Mouse (Mus musculus): ENCODE measurements around the gene Nudt22. TPM values are rescaled to one million over a fixed set of nuclear protein-coding genes. Genes with fewer than 3 reads are reported as not detected.

Gene Nudt22
- polyA plus RNA-seq, 1 experiment from 2014 or later = 40.8 TPM

DNA sequence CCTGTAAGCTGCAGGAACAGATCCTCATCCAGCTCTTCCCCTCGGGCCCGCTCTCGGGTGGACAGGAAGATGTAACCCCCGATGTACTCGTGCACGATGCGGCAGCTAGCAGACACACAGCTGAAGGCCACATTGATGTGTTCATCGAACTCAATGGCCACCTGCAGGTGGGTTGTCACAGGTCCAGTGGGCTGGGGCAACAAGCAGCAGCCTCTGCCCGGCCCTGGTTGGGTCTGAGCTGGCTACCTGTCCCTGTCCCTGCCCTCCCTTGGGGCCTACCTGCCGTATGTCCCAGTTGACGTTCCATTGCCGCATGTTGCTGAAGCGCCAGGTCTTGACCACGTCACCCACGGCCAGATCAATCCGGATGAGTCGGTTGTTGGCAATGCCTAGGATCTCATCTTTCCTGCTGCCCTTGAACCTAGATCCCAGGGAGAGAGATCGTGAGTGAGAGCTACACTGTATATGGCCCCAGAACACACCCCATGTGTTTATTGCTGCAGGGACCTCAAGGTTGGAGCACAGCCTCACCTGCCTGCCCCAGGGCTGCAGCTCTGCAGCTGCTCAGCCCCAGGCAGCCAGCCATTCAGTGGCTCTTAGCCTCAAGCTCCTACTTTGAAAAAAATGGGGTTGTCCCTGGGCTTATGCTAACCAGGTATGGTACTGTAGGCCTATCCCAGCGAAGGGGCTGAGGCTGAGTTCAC lies 3.6 kb upstream of the Nudt22 start:
- Histone ChIP-seq H3K4me3 (replicated peaks; ENCODE audit: low read depth, low read length) (no peak overlapping the region), H3K36me3 (ENCODE audit: insufficient read depth, low read length) (peaks cover 11% of the 10 kb centered on the region; the same call in 1 of the 2 replicates), H3K27me3 (ENCODE audit: insufficient read depth, low read length) (no peaks in the 10 kb centered on the region), H3K27ac (no peak overlapping the region), H3K4me1 (replicated peaks; ENCODE audit: insufficient read depth, low read length) (peaks cover 19% of the 10 kb centered on the region), H3K9me3 (replicated peaks; ENCODE audit: low read length) (no peaks in the 10 kb centered on the region), H3K4me2 (ENCODE audit: low read length) (no peak overlapping the region), H3K9ac (ENCODE audit: low read depth, low read length) (no peak overlapping the region)
- DNase-seq (ENCODE audit: low spot score) (no peak), ATAC-seq (replicated peaks; ENCODE audit: low FRiP score, low read depth) (no peak)
- no peak for TF ChIP-seq CTCF (IDR thresholded peaks at IDR 0.05; ENCODE audit: low read depth)
- WGBS = 95% methylated on average over 19 of the region's 19 CpGs

DNA sequence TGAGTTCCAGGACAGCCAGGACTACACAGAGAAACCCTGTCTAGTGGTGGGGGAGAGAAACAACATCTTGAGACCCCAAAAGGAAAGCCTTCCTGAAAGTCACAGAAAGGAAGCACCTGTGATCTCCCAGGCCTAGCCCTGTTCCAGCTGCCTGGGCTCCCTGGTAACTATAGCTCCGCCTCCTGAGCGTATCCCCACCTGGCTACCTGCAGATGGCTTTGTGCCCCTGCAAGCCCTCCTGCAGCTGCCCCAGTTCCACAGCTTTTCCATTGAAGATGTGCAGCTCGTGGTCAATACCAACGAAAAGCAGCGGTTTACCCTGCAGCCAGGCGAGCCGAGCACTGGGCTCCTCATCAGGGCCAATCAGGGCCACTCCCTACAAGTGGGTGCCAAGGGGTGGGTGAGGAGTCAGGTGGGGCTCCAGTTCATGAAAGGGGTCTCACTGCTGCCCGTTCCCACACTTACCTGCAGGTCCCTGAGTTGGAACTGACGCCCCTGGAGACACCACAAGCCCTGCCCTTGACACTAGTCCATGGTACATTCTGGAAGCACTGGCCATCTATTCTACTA lies 1.9 kb upstream of the Nudt22 start:
- ATAC-seq (replicated peaks; ENCODE audit: low FRiP score, low read depth) (no peak), DNase-seq (ENCODE audit: low spot score) (no peak)
- H3K27me3 ChIP-seq (ENCODE audit: insufficient read depth, low read length) = no peaks in the 10 kb centered on the region
- no peak for TF ChIP-seq CTCF (IDR thresholded peaks at IDR 0.05; ENCODE audit: low read depth)
- H3K27ac ChIP-seq = no peak overlapping the region
- peaks cover 11% of the 10 kb centered on the region; the same call in 1 of the 2 replicates for H3K36me3 ChIP-seq (ENCODE audit: insufficient read depth, low read length)
- 88% methylated on average over 9 of the region's 9 CpGs for WGBS
- no peak overlapping the region for H3K4me3 ChIP-seq (replicated peaks; ENCODE audit: low read depth, low read length)
- H3K4me1 ChIP-seq (replicated peaks; ENCODE audit: insufficient read depth, low read length) = peaks cover 24% of the 10 kb centered on the region
- no peaks in the 10 kb centered on the region for H3K9me3 ChIP-seq (replicated peaks; ENCODE audit: low read length)
- no peak overlapping the region for H3K4me2 ChIP-seq (ENCODE audit: low read length)
- peak overlapping the region; percentile 27; the same call in 1 of the 2 replicates for H3K9ac ChIP-seq (ENCODE audit: low read depth, low read length)

DNA sequence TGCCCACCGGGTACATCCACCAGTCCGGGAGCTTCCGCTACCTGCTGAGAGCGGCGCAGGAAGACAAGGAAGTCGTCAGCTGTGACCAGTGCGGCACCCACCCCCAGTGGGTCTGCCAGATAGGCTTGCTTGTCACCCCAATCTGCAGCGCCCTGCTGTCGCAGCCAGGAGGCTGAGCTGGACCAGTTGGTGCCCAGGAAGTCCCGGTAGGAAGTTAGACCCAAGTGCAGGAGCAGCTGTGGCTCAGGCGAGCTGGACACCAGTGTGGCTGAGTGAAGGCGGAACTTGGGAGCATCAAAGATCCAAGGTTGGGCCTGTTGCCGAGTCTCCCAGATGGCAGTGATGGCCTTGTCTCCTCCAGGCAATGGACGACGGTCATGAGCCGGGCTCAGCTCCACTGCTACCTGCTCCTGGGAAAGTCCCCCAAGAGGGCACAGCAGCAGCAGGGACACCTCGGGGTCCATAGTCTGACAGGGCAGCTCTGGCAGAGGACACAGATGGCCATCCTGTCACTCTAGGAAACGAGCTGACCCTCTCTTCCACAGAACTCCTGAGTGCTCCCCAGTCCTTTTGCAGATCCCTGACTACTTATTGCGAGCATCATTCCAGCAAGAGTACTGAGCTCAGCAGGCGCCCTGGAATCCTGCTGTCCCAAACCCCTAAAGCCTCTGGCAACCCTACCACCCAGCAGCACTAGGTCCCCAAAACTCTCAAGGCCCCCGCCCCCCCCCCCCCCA lies 494 bp downstream of the Nudt22 start:
- WGBS = 43% methylated on average over 21 of the region's 21 CpGs
- DNase-seq (ENCODE audit: low spot score) = no peak

DNA sequence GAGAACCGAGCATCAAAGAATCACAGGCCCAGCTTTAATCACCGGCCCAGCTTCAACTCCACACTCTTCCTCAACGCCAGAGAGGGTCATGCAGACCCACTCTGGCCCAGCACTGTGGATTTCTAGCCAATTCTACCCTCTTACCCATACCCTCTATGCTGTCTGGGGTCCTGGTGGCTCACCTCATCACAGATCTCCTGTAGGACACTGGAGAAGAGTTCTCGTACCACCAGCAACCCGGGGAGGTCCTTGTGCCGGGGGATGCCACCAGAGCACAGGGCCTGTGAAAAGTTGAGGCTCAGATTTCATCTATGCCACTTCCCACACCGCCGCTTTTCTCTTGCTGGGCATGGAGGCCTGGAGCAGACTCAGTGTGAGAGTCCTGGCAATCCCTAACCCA lies 1.4 kb downstream of the Nudt22 start:
- no peak for DNase-seq (ENCODE audit: low spot score)
- TF ChIP-seq CTCF (IDR thresholded peaks at IDR 0.05; ENCODE audit: low read depth) = no peak
- ATAC-seq (replicated peaks; ENCODE audit: low FRiP score, low read depth) = no peak
- peaks cover 31% of the 10 kb centered on the region for H3K4me1 ChIP-seq (replicated peaks; ENCODE audit: insufficient read depth, low read length)
- H3K4me3 ChIP-seq (replicated peaks; ENCODE audit: low read depth, low read length) = 0 out of 2 replicates have a peak overlapping the region, but pooled peaks have one; percentile 3
- H3K36me3 ChIP-seq (ENCODE audit: insufficient read depth, low read length) = peaks cover 7% of the 10 kb centered on the region; the same call in 1 of the 2 replicates
- H3K27ac ChIP-seq = no peak overlapping the region
- no peak overlapping the region for H3K9ac ChIP-seq (ENCODE audit: low read depth, low read length)
- H3K9me3 ChIP-seq (replicated peaks; ENCODE audit: low read length) = no peaks in the 10 kb centered on the region
- WGBS = 64% methylated on average over 8 of the region's 8 CpGs
- peak overlapping the region; percentile 90 for H3K4me2 ChIP-seq (ENCODE audit: low read length)
- H3K27me3 ChIP-seq (ENCODE audit: insufficient read depth, low read length) = no peaks in the 10 kb centered on the region

More for the DNA sequence above, 494 bp downstream of the Nudt22 start:
- TF ChIP-seq CTCF (IDR thresholded peaks at IDR 0.05; ENCODE audit: low read depth) = peak; percentile 17; the same call in 1 of the 2 replicates
- peaks cover 11% of the 10 kb centered on the region; the same call in 1 of the 2 replicates for H3K36me3 ChIP-seq (ENCODE audit: insufficient read depth, low read length)
- peaks cover 31% of the 10 kb centered on the region for H3K4me1 ChIP-seq (replicated peaks; ENCODE audit: insufficient read depth, low read length)
- H3K4me3 ChIP-seq (replicated peaks; ENCODE audit: low read depth, low read length) = peak overlapping the region; percentile 56
- no peak for ATAC-seq (replicated peaks; ENCODE audit: low FRiP score, low read depth)
- peak overlapping the region; percentile 70 for H3K9ac ChIP-seq (ENCODE audit: low read depth, low read length)
- H3K9me3 ChIP-seq (replicated peaks; ENCODE audit: low read length) = no peaks in the 10 kb centered on the region
- peak overlapping the region; percentile 50 for H3K27ac ChIP-seq
- H3K27me3 ChIP-seq (ENCODE audit: insufficient read depth, low read length) = no peaks in the 10 kb centered on the region
- H3K4me2 ChIP-seq (ENCODE audit: low read length) = peak overlapping the region; percentile 90

DNA sequence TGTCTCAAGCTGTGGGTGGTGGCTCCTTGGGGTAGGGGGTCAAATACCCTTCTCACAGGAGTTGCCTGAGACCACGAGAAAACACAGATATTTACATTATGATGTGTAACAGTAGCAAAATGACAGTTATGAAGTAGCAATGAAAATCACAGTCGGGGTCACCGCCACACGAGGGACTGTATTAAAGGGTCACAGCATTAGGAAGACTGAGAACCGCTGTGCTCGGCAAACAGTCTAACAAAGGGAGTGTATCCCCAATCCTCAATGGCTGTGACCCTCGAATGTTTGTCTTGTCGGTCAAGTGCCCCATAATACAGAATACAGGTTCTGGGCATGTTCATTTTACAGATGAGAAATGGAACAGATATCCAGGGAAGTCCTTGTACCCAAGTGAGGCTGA lies 1.9 kb downstream of the Nudt22 start:
- Histone ChIP-seq H3K36me3 (ENCODE audit: insufficient read depth, low read length) (0 out of 2 replicates have a peak, but pooled peaks cover 3% of the 10 kb centered on the region), H3K4me1 (replicated peaks; ENCODE audit: insufficient read depth, low read length) (peaks cover 31% of the 10 kb centered on the region), H3K27me3 (ENCODE audit: insufficient read depth, low read length) (no peaks in the 10 kb centered on the region), H3K27ac (no peak overlapping the region), H3K9ac (ENCODE audit: low read depth, low read length) (no peak overlapping the region), H3K4me2 (ENCODE audit: low read length) (no peak overlapping the region), H3K4me3 (replicated peaks; ENCODE audit: low read depth, low read length) (no peak overlapping the region), H3K9me3 (replicated peaks; ENCODE audit: low read length) (no peaks in the 10 kb centered on the region)
- 82% methylated on average over 8 of the region's 8 CpGs for WGBS
- ATAC-seq (replicated peaks; ENCODE audit: low FRiP score, low read depth) = no peak
- no peak for DNase-seq (ENCODE audit: low spot score)
- TF ChIP-seq CTCF (IDR thresholded peaks at IDR 0.05; ENCODE audit: low read depth) = no peak
